In the genomic region with DNA sequence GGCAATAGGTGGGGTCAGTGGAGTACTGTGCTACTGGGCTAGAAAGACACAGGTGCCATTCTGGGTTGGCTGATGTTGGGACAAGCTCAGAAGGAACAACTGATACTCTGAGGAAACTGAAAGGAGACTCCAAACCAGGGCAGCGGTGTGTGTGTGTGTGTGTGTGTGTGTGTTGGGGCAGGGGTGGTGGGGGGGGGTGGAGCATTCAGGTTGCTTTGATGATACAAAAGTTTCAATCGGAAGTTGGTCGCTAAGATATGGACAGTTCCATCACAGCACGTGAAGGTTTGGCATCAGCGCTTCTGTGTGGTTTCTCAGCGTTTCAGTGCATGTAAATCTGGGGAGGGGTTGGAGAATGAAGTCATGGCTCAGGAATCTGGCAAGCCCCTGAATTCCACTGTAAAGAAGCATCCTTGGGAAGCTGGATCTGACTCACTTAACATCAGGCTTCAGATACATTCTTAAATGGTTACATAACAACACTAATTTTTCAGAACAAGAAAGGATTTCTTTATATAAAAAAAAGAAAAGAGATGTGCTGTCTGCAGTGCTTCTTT, we compare ENCODE assay signal across 11 mouse cellular contexts.
DNase-seq lines count a peak whose midpoint lies in the region; ATAC-seq and TF ChIP-seq lines count a peak whose summit lies in the region.
"Had no signal": no experiment of that assay in that cellular context is flagged by ENCODE, and none has a peak within 500 bp of the region (broad histone marks: within the 10 kb centered on the region; RNA-seq: fewer than 3 reads in every experiment).

No protein-coding gene starts in this region.

- peak overlapping the region; percentile 22 for H3K27ac ChIP-seq in heart, embryonic 16.5 days (ENCODE audit: low read length)
- no peak overlapping the region for H3K27ac ChIP-seq in midbrain, embryonic 11.5 days (ENCODE audit: low read depth, low read length)
- H3K27ac ChIP-seq in midbrain, postnatal 0 days (ENCODE audit: low read depth, low read length), result no peak overlapping the region
- H3K27ac ChIP-seq: neural tube, embryonic 13.5 days had no signal

- H3K4me1 ChIP-seq in heart, embryonic 16.5 days (ENCODE audit: control insufficient read depth, insufficient read depth, low read length), result peaks cover 10% of the 10 kb centered on the region
- no peaks in the 10 kb centered on the region for H3K4me1 ChIP-seq in midbrain, embryonic 11.5 days (ENCODE audit: control insufficient read depth, insufficient read depth, low read length)
- H3K4me1 ChIP-seq in midbrain, postnatal 0 days (ENCODE audit: insufficient read depth, low read length), result no peaks in the 10 kb centered on the region; the same call in 1 of the 2 replicates

- H3K4me2 ChIP-seq in heart, embryonic 16.5 days (ENCODE audit: low read depth, low read length), result no peak overlapping the region
- H3K4me2 ChIP-seq in midbrain, embryonic 11.5 days, result no peak overlapping the region
- no peak overlapping the region for H3K4me2 ChIP-seq in midbrain, postnatal 0 days (ENCODE audit: low read depth, low read length, poor library complexity, severe bottlenecking)
- H3K4me2 ChIP-seq: neural tube, embryonic 13.5 days had no signal

- TF ChIP-seq CTCF in midbrain, postnatal 0 days (IDR thresholded peaks at IDR 0.05), result no peak

- H3K36me3 ChIP-seq in heart, embryonic 16.5 days (ENCODE audit: control insufficient read depth, insufficient read depth), result no peaks in the 10 kb centered on the region
- H3K36me3 ChIP-seq in midbrain, embryonic 11.5 days (ENCODE audit: control insufficient read depth, insufficient read depth, low read length), result no peaks in the 10 kb centered on the region
- H3K36me3 ChIP-seq in midbrain, postnatal 0 days (ENCODE audit: insufficient read depth, low read length), result 0 out of 2 replicates have a peak, but pooled peaks cover 3% of the 10 kb centered on the region
- H3K36me3 ChIP-seq: neural tube, embryonic 13.5 days had no signal

- H3K9me3 ChIP-seq in heart, embryonic 16.5 days (replicated peaks; ENCODE audit: control insufficient read depth, low read length), result no peaks in the 10 kb centered on the region
- no peaks in the 10 kb centered on the region for H3K9me3 ChIP-seq in midbrain, embryonic 11.5 days (ENCODE audit: control insufficient read depth, low read length)
- no peaks in the 10 kb centered on the region for H3K9me3 ChIP-seq in midbrain, postnatal 0 days (ENCODE audit: low read length)
- H3K9me3 ChIP-seq: neural tube, embryonic 13.5 days had no signal

- no peak for DNase-seq in heart, postnatal 25 days (ENCODE audit: low spot score)
- DNase-seq in midbrain, embryonic 11.5 days (ENCODE audit: low spot score, missing footprints), result no peak
- DNase-seq in midbrain, postnatal 0 days (ENCODE audit: low spot score), result no peak
- peak; percentile 28 for DNase-seq in embryo, embryonic 10.5 days (ENCODE audit: low spot score)
- DNase-seq in naive thymus-derived CD4-positive, alpha-beta T cell, adult 2 months (ENCODE audit: low read depth), result peak; percentile 61
- no peak for DNase-seq in layer of hippocampus, adult 11-12 months (ENCODE audit: low spot score)
- no peak for DNase-seq in cerebellum, adult 11 months
- DNase-seq: layer of hippocampus, postnatal 36 days had no signal

- H3K4me3 ChIP-seq in heart, embryonic 16.5 days (ENCODE audit: low read length), result no peak overlapping the region
- H3K4me3 ChIP-seq in midbrain, embryonic 11.5 days (ENCODE audit: low read depth, low read length), result no peak overlapping the region
- no peak overlapping the region for H3K4me3 ChIP-seq in midbrain, postnatal 0 days (ENCODE audit: low read depth, low read length)
- H3K4me3 ChIP-seq: erythroblast, embryonic 14.5 days; neural tube, embryonic 13.5 days had no signal

- no peak overlapping the region for H3K9ac ChIP-seq in heart, embryonic 16.5 days (ENCODE audit: low read length)
- H3K9ac ChIP-seq in midbrain, embryonic 11.5 days (ENCODE audit: low read length), result no peak overlapping the region
- H3K9ac ChIP-seq in midbrain, postnatal 0 days (replicated peaks; ENCODE audit: low read length, poor library complexity, severe bottlenecking), result no peak overlapping the region
- H3K9ac ChIP-seq: neural tube, embryonic 13.5 days had no signal

- intact Hi-C loops in heart, postnatal 25 days (cut with DNase I), result no loop called here

- H3K27me3 ChIP-seq in heart, embryonic 16.5 days (ENCODE audit: control insufficient read depth, insufficient read depth, low read length), result no peaks in the 10 kb centered on the region
- H3K27me3 ChIP-seq in midbrain, embryonic 11.5 days (ENCODE audit: control insufficient read depth, insufficient read depth, low read length), result no peaks in the 10 kb centered on the region
- no peaks in the 10 kb centered on the region for H3K27me3 ChIP-seq in midbrain, postnatal 0 days (ENCODE audit: insufficient read depth, low read length)
- H3K27me3 ChIP-seq: neural tube, embryonic 13.5 days had no signal

- ATAC-seq in heart, embryonic 16.5 days (replicated peaks; ENCODE audit: extremely low read depth, insufficient read depth, low FRiP score), result peak; percentile 38; the same call in 1 of the 2 replicates
- ATAC-seq in midbrain, embryonic 11.5 days (ENCODE audit: low FRiP score), result peak; percentile 38; the same call in 1 of the 2 replicates
- ATAC-seq in midbrain, postnatal 0 days (ENCODE audit: low FRiP score), result no peak

- WGBS in heart, embryonic 16.5 days, result 44% methylated on average over 6 of the region's 6 CpGs
- WGBS in midbrain, embryonic 11.5 days, result 77% methylated on average over 6 of the region's 6 CpGs
- WGBS in midbrain, postnatal 0 days, result 57% methylated on average over 6 of the region's 6 CpGs

Comparison
In these comparisons a context has a peak if more than half of its experiments do, and no peak if none do; other contexts are left out.
1. DNase-seq: peak in embryo, embryonic 10.5 days (single experiment) and naive thymus-derived CD4-positive, alpha-beta T cell, adult 2 months (single experiment); none in heart, postnatal 25 days (single experiment), midbrain, embryonic 11.5 days (single experiment), midbrain, postnatal 0 days (single experiment), layer of hippocampus, adult 11-12 months (single experiment) and cerebellum, adult 11 months (single experiment).